Mouse (Mus musculus) lung, postnatal 0 days (tissue): ENCODE results near the gene Ltc4s. TPM values are rescaled to one million over a fixed set of nuclear protein-coding genes. Genes with fewer than 3 reads are reported as not detected.
A peak's percentile ranks its signal among the peaks of the same experiment; 100 is the strongest.

Source experiments
- ATAC-seq: fragments of 200-750 bp; cut with Nextera tagmentation; 2 replicates; pipeline ENCODE4 v1.8.0; 2017; ENCODE audit warnings: moderate library complexity
- DNase-seq: peaks from one replicate; pipeline ENCODE4 v3.0.0-alpha.2; 2016; ENCODE audit warnings: low spot score
- H3K27ac ChIP-seq: fragments of 300-500 bp; sonication (generic); 2 replicates; pipeline ENCODE4 v1.5.1; 2014; ENCODE audit warnings: antibody characterized with exemption, mild to moderate bottlenecking, low read length, mixed read lengths
- H3K27me3 ChIP-seq: fragments of 300-500 bp; sonication (generic); replicated peaks from 2 replicates; pipeline ENCODE4 v1.6.1; 2014; ENCODE audit warnings: low read length, mixed read lengths; ENCODE audit not compliant: insufficient read depth
- H3K36me3 ChIP-seq: fragments of 300-500 bp; sonication (generic); 2 replicates; pipeline ENCODE4 v1.6.1; 2014; ENCODE audit warnings: low read length, mixed read lengths; ENCODE audit not compliant: insufficient read depth
- H3K4me1 ChIP-seq: fragments of 300-500 bp; sonication (generic); 2 replicates; pipeline ENCODE4 v1.6.1; 2014; ENCODE audit warnings: antibody characterized with exemption, low read depth, low read length, mixed read lengths; ENCODE audit not compliant: insufficient read depth
- H3K4me2 ChIP-seq: fragments of 300-500 bp; sonication (generic); replicated peaks from 2 replicates; pipeline ENCODE4 v1.6.1; 2014; ENCODE audit warnings: low read depth, mild to moderate bottlenecking, low read length, moderate library complexity, mixed read lengths
- H3K4me3 ChIP-seq: fragments of 300-500 bp; sonication (generic); 2 replicates; pipeline ENCODE4 v1.5.1; 2014; ENCODE audit warnings: low read depth, low read length
- H3K9ac ChIP-seq: fragments of 300-500 bp; sonication (generic); replicated peaks from 2 replicates; pipeline ENCODE4 v1.6.1; 2014; ENCODE audit warnings: low read depth, mild to moderate bottlenecking
- H3K9me3 ChIP-seq: fragments of 300-500 bp; sonication (generic); 2 replicates; pipeline ENCODE4 v1.6.1; 2016; ENCODE audit warnings: low read length, mixed read lengths
- CTCF ChIP-seq: IDR thresholded peaks from 2 replicates; pipeline ENCODE4 v1.5.1; 2016; ENCODE audit warnings: antibody characterized with exemption, mild to moderate bottlenecking
- EP300 ChIP-seq: IDR thresholded peaks from 2 replicates; pipeline ENCODE4 v1.6.1; 2016; ENCODE audit warnings: antibody characterized with exemption, mild to moderate bottlenecking, control low read depth
- WGBS: fragments of 180-500 bp; shearing (Covaris S2); extraction: QIAGEN DNeasy Blood & Tissue Kit; methylation state at CpG from one replicate; pipeline ENCODE4 v1.1.7; 2014; 5-methylcytosine and 5-hydroxymethylcytosine counted together
- polyA plus RNA-seq: library from polyadenylated mRNA; unstranded; fragments of >200 nt; fragmentation: Nextera tagmentation; extraction: Ambion mirVana; gene quantifications from 2 replicates; pipeline ENCODE4 v1.2.1, GENCODE M21; 2015

Gene Ltc4s
- polyA plus RNA-seq, 1 experiment from 2014 or later = 21.9 TPM

DNA sequence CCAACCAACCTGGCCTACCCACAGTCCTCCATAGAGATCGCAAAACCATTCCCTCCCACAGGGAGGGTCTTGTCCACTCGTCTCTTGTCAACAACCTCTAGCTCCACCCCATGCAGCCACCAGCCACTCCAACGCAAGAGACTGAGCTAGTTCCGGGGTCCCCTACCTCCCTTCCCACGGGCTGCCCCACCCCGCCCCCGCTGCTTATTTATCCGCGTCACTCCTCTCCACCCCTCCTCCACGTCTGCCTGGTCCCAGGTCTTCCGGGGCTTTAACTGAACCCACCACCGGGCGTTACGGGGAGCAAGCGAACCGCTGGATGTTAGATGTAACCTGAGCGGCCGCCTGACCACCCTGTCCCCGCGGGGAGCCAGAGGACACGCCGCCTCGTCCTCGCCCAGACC, 28.3 kb downstream of the Ltc4s start:
- no peak for TF ChIP-seq CTCF
- TF ChIP-seq EP300 = peak; percentile 74
- peak overlapping the region; percentile 100 for H3K27ac ChIP-seq
- peaks cover 30% of the 10 kb centered on the region for H3K36me3 ChIP-seq
- ATAC-seq (peak; percentile 95), DNase-seq (peak; percentile 99)
- WGBS = 0% methylated on average over 24 of the region's 24 CpGs
- H3K27me3 ChIP-seq = no peaks in the 10 kb centered on the region
- peak overlapping the region; percentile 62 for H3K4me2 ChIP-seq
- H3K4me1 ChIP-seq = peaks cover 18% of the 10 kb centered on the region; the same call in 1 of the 2 replicates
- peak overlapping the region; percentile 99 for H3K4me3 ChIP-seq
- H3K9me3 ChIP-seq = no peaks in the 10 kb centered on the region
- peak overlapping the region; percentile 100 for H3K9ac ChIP-seq

DNA sequence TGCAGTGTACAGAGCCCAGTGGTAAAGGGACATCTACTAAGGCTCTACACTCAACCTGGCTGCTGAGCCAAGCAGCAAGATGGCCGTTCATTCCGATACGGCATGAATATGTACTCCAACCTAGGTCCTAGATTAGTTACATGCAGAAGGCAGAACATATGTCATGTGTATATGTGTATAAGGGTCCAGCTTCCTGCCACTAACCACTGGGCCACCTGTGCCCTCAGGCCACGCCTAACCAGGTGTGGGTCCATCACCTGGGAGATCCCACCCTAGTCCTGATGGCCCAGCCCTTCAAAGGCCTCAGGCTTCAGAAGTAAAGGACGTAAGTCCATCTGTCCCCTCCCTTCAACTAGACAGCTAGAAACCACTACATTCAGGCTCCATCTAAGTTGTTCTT, 30.4 kb downstream of the Ltc4s start:
- peaks cover 46% of the 10 kb centered on the region for H3K36me3 ChIP-seq
- no peaks in the 10 kb centered on the region for H3K27me3 ChIP-seq
- DNase-seq (no peak), ATAC-seq (no peak)
- 93% methylated on average over 5 of the region's 5 CpGs for WGBS
- no peak for TF ChIP-seq EP300
- no peak for TF ChIP-seq CTCF
- H3K9ac ChIP-seq = no peak overlapping the region
- H3K9me3 ChIP-seq = no peaks in the 10 kb centered on the region
- no peak overlapping the region for H3K4me3 ChIP-seq
- H3K27ac ChIP-seq = no peak overlapping the region
- H3K4me1 ChIP-seq = peaks cover 12% of the 10 kb centered on the region; the same call in 1 of the 2 replicates
- peak overlapping the region; percentile 62; the same call in 1 of the 2 replicates for H3K4me2 ChIP-seq

DNA sequence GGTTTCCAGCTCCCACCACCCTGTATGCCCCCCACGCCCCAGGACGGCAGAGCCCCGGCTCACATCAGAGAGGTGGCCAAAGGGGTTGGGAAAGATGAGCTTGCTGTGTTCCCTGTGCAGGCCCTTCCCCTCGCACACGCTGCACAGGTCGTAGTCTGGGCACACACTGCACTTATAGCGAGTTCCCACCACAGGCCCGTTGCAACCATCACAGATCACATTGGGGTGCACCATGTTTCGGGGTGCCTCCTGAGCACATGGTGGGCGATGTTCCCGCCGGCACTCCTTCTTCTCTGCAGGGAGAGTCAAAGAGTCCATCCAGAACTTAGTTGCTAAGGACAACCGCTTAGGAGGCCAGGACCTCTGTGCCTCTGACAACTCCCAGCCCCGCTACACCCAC, 31.1 kb downstream of the Ltc4s start:
- WGBS = 96% methylated on average over 14 of the region's 14 CpGs
- TF ChIP-seq CTCF (no peak), EP300 (no peak)
- H3K9ac ChIP-seq = no peak overlapping the region
- H3K27me3 ChIP-seq = no peaks in the 10 kb centered on the region
- H3K27ac ChIP-seq = no peak overlapping the region
- H3K9me3 ChIP-seq = no peaks in the 10 kb centered on the region
- peaks cover 7% of the 10 kb centered on the region; the same call in 1 of the 2 replicates for H3K4me1 ChIP-seq
- no peak overlapping the region for H3K4me2 ChIP-seq
- no peak for ATAC-seq
- peaks cover 52% of the 10 kb centered on the region for H3K36me3 ChIP-seq
- H3K4me3 ChIP-seq = no peak overlapping the region
- no peak for DNase-seq

DNA sequence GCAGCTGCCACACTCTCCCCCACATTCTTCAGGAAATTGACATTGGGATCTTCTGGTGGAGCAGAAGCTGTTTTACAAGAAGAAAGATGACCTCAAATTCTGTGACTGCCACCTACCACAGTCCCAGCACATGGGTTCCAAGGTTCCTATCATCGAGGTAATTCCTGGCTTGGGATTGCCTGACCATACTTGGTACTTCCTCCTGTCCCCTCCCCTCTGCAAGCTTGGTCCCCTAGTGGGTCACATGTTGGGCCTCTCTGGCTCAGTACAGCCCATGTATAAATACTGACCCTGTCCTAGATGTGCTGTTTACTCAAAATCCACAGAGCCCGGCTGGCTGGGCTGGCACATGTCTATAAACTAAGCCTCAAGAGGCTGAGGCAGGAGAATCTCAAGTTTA, 32.4 kb downstream of the Ltc4s start:
- no peak for DNase-seq
- 74% methylated on average over 2 of the region's 2 CpGs for WGBS
- Histone ChIP-seq H3K27ac (no peak overlapping the region), H3K9me3 (no peaks in the 10 kb centered on the region), H3K4me3 (no peak overlapping the region), H3K27me3 (no peaks in the 10 kb centered on the region), H3K9ac (no peak overlapping the region), H3K4me1 (peaks cover 7% of the 10 kb centered on the region; the same call in 1 of the 2 replicates), H3K36me3 (peaks cover 63% of the 10 kb centered on the region), H3K4me2 (no peak overlapping the region)
- no peak for ATAC-seq
- TF ChIP-seq CTCF = no peak
- TF ChIP-seq EP300 = no peak

DNA sequence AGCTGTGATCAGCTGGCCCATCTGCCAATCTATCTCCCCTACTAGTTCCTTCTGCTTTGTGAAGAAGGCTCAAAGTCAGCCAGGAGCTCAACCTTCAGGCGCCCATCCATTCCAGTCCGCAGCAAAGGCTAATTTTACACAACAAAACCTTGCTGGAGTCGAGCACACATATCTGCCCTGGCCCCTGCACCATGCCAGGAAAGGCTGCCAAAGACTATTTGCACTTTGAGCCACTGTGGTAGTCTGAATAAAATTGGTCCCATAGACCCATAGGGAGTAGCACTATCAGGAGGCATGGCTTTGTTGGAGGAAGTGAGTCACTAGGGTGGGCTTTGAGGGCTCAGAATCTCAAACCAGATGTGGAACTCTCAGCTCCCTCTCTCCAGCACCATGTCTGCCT, 33.0 kb downstream of the Ltc4s start:
- H3K9ac ChIP-seq = no peak overlapping the region
- ATAC-seq (no peak), DNase-seq (no peak)
- no peak overlapping the region for H3K4me2 ChIP-seq
- no peaks in the 10 kb centered on the region for H3K27me3 ChIP-seq
- TF ChIP-seq EP300 (no peak), CTCF (no peak)
- no peaks in the 10 kb centered on the region for H3K9me3 ChIP-seq
- H3K4me1 ChIP-seq = peaks cover 7% of the 10 kb centered on the region; the same call in 1 of the 2 replicates
- H3K4me3 ChIP-seq = no peak overlapping the region
- WGBS = 80% methylated on average over 3 of the region's 3 CpGs
- H3K36me3 ChIP-seq = peaks cover 69% of the 10 kb centered on the region
- no peak overlapping the region for H3K27ac ChIP-seq

DNA sequence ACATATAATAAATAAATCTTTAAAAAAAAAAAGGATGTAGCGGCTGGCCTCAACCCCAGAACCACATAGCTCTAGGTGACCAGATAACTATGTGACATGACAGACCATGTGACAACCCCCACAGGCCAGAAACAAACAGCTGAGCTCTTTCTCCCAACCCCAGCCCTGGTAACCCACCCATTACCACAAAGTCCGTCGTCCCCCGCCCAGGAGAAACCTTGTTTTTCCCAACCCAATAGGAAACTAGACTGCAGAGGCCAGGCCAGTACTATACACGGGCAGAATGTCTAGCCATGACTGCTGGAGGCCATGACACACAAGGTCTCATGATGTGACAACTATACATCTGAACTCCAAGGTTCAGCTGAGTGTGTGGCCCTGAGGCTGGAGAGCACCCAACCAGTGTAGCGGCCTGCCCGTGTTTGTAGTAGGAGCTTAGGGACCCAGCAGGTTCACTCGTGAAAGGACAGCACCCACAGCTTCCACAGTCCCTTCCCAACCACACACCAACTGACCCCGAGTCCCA, 35.1 kb downstream of the Ltc4s start:
- 86% methylated on average over 9 of the region's 9 CpGs for WGBS
- Histone ChIP-seq H3K27me3 (no peaks in the 10 kb centered on the region), H3K27ac (no peak overlapping the region), H3K4me3 (no peak overlapping the region), H3K36me3 (peaks cover 83% of the 10 kb centered on the region), H3K9me3 (no peaks in the 10 kb centered on the region), H3K4me2 (no peak overlapping the region), H3K4me1 (no peaks in the 10 kb centered on the region; the same call in 1 of the 2 replicates), H3K9ac (no peak overlapping the region)
- DNase-seq (no peak), ATAC-seq (no peak)
- TF ChIP-seq EP300 (no peak), CTCF (no peak)

DNA sequence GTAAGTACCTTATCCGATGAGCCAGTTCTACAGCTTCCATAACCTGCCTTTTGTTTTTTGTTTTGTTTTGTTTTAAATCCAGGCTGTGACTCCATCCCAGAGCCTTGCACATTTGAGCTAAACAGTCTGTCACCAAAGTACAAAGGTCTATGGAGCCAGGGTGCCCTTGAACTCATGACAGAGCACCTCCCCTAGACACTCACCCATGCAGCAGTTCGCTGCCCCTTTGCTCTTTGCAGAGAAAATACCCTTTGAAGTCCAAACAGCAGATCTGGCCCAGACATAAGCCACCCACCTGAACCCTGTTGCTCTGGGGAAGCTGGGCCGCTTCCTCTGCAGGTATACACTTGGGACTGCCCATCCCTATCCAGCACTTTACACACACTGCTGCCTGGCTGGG, 36.8 kb downstream of the Ltc4s start:
- H3K4me2 ChIP-seq = no peak overlapping the region
- H3K27me3 ChIP-seq = no peaks in the 10 kb centered on the region
- ATAC-seq (no peak), DNase-seq (no peak)
- no peak overlapping the region for H3K27ac ChIP-seq
- WGBS = 89% methylated on average over 3 of the region's 3 CpGs
- H3K4me3 ChIP-seq = no peak overlapping the region
- H3K9ac ChIP-seq = no peak overlapping the region
- H3K4me1 ChIP-seq = no peaks in the 10 kb centered on the region
- TF ChIP-seq CTCF (no peak), EP300 (no peak)
- H3K36me3 ChIP-seq = peaks cover 69% of the 10 kb centered on the region
- H3K9me3 ChIP-seq = no peaks in the 10 kb centered on the region
